Mouse (Mus musculus) right cerebral cortex, postnatal 25 days (tissue): ENCODE results near the gene Gabpb1.
"Not testable (repeated sequence)": the region's sequence is repeated elsewhere in the genome, so short reads cannot be mapped to it uniquely, and the experiment has no call there.

Experiments
- DNase-seq: peaks from one replicate; pipeline ENCODE4 v3.0.0; 2022

Gene Gabpb1

DNA sequence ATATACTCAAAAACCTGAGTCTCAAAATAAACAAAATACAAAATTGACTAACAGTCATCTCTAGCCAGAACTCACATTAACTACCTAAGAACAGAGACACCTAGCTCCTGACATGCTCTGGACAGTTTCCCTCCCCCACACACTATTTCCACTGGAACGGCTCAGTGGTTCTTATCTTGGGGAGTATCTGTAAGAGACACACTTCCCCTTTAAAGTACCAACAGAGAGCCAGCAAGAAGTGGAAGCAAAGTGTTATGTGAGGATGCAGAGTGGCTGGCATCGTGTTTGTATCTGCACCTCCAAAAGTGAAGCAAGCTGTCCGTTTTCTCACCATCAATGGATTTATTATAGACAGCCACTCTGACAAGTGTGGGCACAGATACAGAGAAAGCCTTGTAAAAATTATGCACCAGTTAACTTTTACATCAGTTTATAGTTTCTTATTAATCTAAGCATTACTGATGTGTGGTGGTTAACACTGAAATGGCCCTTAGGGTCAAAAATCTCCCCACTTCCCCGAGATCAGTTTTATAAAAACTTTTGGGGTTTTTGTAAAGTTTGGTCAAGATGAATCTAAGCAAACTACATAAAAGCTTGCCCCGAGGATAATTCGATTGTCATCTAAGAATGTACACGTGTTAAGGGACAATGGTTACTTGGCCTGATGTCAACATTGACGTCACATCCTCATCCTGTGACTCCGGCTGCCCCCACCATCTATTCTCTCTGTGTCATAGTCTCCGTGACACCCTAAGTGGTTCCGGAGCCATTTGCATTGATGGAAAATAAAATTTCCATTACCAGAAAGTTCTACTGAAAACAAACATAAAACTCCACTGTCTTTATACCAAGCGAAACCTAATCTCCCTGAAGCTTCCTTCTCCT, 40.0 kb downstream of the Gabpb1 start:
- no peak for DNase-seq

DNA sequence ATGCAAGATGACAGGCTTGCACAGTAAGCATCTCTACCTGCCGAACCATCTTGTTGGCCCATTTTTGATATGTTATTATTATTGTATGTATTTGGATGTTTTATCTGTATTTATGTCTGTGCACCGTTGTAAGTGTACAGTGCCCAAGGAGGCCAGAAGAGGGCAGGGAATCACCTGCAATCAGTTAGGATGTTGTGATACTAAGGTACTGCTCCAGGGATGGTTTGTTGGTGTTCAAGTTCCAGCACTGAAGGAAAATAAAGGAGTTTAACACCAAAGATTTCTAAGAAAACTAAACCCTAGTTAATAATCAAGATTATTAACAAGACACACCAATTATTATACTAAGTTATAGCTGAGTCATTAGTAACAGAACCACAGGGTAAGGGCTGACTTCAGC, 43.0 kb downstream of the Gabpb1 start:
- DNase-seq, result no peak

- no peak for DNase-seq
Observed at GRCm38 (mm10) chr2:126628455-126628995, 47.6 kb downstream of the Gabpb1 start.

DNA sequence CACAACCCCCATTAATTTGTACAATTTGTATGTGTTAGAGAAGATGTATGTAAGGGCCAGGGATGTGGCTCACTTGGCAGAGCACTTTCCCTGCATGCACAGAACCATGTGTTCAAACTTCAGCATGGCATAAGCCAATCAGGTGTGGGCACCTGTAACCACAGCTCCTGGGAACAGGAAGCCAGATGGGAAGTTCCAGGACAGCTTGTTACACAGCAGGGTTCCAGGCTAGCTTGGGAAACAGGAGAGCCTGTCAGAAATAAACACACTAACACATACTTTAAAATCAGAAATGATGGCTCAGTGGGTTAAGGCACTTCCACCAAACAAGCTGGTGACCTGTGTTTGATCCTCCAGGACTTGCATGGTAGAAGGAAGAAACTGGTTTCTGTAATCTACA, 53.0 kb downstream of the Gabpb1 start:
- DNase-seq, result no peak

- no peak for DNase-seq
Observed at GRCm38 (mm10) chr2:126622455-126622854, 53.7 kb downstream of the Gabpb1 start.

DNA sequence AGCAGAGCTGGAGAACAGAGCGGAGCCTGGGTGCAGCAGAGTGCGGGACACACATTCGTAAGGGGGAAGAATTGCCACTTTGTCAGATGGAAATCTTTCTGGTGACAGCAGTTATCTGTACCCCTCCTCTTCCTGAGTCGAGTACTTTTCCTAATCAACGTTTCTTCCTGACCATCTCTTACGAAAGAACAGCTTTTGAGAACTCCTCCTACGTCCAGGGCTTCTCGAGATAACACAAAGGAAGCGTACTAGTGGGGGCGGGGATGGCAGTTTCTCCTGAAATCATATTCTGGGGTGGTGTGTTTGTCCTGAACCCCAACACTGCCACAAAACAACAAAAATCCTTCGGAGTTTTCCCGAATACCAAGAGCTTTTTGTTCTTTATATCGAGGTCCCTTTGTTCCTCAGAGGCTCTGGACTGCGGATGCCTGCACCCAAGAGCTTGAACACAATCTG, 56.9 kb downstream of the Gabpb1 start, which contains the start of gene Hdc:
TSS of gene Hdc (minus strand) at position 51 of the 456 bp plus-strand sequence.
- DNase-seq, result no peak

- no peak for DNase-seq
Observed at GRCm38 (mm10) chr2:126618470-126619179, 57.5 kb downstream of the Gabpb1 start.

GRCm38 (mm10) chr2:126615355-126615754, 60.8 kb downstream of the Gabpb1 start:
- no peak for DNase-seq

DNA sequence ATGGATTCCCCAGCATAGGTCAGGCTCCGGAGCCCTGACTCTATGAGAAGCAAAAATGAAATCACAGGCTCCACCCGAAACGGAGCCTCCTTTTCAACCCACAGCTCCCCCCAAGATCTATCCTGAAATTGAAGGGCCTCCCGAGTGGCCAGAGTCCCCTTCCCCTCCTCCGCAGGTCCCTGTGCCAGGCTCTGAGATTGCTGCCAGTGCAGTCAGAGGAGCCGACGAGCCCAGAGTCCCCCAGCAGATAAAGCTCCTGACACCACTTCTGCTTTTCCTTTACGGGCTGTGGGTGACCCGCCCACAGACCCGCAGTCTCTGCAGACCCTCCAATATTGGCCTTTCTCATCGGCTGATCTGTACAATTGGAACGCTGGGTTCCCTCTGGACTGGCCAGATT, 66.5 kb downstream of the Gabpb1 start:
- not testable (repeated sequence) for DNase-seq

GRCm38 (mm10) chr2:126607553-126608203, 68.5 kb downstream of the Gabpb1 start:
- DNase-seq, result no peak

GRCm38 (mm10) chr2:126606688-126607062, 69.5 kb downstream of the Gabpb1 start:
- no peak for DNase-seq

DNA sequence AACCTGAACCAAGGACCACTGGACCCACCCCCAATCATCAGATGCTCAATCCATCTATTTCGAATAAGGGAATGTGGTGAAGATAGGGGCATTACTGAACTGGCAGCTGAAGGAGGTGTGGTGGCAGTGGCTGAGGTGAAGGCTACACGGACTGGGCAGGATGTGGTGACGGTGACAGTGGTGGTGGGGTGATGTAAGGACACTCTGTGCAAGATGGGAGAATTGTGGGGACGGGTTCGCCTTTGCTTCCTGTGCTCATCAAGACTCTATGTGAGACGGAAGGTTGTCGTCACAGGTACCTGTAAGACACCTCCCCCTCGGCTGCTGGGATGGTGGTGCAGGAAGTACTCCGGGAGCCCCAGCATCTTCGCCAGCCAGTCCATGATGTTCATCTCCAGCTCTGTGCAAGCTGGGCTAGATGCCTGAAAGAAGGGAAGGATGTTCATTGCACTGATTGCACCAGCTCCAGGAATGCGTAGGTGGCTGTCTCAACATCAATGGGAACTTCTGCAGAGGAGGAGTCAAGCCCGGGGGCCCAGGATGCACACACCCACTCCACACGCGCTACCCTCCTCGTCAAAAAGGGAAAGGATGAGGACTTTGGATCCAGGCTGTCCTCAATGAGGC, 70.0 kb downstream of the Gabpb1 start:
- no peak for DNase-seq

DNA sequence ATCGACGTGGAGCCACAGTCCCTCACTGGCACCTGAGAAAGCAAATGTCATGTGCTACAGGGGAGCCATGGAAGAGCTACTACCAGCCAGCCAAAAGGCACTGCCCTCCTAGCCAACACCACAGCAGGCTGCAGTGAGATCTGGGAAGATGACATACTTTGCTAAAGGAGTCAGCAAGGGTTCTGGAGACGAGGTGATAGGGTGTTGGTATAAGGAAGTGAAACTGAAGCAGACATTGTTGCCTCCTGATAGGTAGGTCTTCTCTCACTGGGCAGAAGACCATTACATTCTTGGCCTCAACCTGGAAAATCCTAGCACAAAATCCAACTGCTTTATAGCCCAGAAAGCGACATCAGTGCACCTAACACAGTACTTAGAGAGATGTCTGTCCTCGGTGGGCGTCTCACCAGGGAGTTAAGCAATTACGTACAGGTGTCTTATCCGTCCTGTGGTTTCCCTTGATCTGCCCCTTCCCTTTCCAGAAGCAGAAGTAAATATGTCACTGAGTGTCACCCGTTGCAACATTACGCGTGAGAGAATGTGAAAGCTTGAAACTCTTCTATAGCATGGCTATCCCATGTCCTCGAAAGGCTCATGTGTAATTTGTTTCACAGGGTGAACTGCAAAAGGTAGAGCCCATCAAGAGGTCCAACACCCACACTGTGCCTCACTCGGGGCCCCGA, 74.1 kb downstream of the Gabpb1 start:
- no peak for DNase-seq

DNA sequence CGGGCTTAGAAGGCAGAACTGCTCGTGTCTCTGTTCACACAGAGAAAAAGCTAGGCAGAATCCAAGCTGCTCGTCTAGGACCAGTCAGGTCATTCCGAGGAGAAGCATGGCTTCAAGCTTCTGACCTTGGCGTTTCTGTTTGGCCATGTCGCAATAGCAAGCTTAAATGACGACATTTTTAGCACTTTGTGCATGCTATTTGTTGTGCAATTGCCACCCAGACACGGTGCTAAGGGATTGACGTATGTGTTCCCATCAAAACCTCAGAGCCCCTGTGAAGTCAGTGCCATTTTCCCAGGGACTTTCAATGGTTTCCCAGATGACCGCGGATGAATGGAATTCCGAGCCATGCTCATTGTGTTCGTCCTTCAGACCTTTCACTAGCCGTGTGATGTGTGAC, 75.6 kb downstream of the Gabpb1 start:
- no peak for DNase-seq

- DNase-seq, result no peak
Observed at GRCm38 (mm10) chr2:126599005-126599404, 77.1 kb downstream of the Gabpb1 start.

DNA sequence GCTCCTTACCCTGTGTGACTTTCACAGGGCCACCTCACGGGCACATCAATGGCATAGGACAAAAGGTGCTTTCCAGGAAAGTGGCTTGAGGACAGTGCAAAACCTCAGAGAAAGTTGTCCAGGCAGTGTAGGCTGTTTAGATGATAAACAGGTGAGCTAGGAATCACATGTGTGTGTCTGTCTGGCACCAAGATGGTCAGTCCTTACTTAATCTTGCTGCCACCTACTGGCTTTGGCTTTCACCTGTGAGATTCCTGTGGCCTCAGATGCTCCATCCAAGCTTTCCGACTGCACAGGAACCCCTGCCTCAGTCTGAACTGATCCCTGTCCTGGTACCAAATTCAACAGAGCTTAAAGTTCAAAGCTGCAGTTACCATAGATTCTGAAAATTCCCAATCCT, 77.8 kb downstream of the Gabpb1 start:
- no peak for DNase-seq

DNA sequence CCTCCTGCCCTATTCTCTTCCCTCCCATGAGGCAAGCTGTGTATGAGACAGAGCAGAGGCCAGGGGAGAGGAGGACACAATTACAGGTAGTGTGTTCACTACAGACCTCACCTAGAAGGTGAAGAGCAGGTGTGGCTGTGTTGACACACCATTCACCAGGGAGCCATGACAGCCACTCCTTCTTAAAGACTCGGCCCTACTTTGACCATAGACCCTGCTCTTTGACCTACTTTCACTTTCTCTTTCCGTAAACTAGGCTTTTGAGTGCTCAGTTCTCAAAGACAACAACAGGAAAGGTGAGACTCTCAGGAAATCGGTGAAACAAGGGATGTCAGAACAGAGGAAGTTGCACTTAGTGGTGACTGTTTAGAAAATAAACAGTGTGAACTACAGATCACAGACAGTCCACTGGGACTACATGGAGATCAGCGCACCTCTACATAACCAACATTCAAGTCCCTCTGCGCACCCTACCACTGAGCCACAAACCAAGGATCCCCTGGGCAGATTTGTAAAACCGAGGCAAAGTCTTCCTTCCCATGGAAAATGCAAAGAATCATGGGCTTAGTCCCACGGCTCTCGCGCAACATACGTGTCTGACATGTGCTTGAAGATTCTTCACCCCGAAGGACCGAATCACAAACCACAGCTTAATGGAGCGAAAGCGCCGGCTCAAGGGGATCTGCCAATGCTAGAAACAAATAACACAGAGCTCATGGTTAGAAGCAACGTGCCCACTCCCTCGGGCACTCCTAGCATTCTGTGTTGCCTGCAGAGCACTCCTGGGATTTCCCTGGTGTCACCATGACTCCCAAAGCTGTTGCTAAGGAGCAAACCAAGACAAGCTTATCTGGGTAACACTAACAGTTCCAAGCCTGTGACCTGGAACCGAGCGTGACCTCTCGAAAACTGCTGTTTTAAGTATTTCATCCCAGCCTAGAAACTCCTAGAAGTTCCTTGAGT, 78.6 kb downstream of the Gabpb1 start:
- DNase-seq, result no peak

GRCm38 (mm10) chr2:126596347-126597072, 79.6 kb downstream of the Gabpb1 start:
- no peak for DNase-seq

DNA sequence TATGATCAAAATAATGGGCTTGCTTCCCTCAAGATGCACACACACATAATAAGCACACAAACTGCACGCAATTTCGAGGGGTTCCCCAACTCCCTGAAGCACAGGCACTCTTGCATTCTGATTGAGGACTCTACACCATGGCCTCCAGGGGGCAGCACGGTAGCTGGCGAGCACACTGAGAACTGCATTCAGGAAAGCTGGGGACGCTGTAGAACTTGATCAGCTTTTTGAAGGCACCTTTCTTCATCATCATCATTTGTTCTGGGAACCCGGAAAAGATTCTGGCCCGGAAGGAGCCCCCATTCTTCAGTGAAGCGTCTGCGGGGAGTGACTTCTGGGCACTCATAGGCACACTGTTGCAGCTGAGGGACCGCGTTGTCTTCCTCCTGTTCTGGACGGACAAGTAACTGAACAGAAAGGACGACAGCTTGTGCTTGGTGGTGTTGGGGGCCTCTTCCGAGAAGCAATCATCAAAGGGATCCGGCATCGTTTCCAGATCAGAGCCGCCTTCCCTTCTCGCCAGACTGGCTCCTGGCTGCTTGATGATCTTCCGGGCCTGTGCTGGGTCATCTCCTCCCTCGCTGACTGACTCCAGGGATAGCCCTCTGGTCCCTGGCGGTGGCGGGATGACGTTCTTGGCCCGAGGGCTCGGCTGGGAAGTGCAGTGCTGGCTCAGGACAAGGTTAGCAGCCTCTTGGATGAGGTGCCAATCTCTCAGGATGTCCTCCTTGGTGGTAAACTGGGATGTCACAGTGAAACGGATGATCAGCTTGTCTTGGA, 82.1 kb downstream of the Gabpb1 start:
- peak; percentile 59 for DNase-seq
